Mouse (Mus musculus) heart, postnatal 0 days (tissue): Measurements from ENCODE around the gene Abcc4.

Source experiments
- CTCF ChIP-seq: IDR thresholded peaks from 2 replicates; pipeline ENCODE4 v1.5.1; 2016; ENCODE audit warnings: antibody characterized with exemption, control low read depth, low read depth
- EP300 ChIP-seq: IDR thresholded peaks from 2 replicates; pipeline ENCODE4 v1.6.1; 2016; ENCODE audit warnings: antibody characterized with exemption, low read depth

- TF ChIP-seq CTCF (no peak), EP300 (no peak)
These were observed 223.7 kb downstream of the Abcc4 start for GRCm38 (mm10) chr14:118482320-118482719.
